Mouse (Mus musculus) forebrain, embryonic 12.5 days (tissue): ENCODE measurements at regions not wholly inside any gene's neighbourhood (a gene's known extent, or its start where the extent isn't known, plus 50 kb on each side); places are given as distances from the start of the nearest gene placed in this dataset.
A peak's percentile ranks its signal among the peaks of the same experiment; 100 is the strongest.

Source experiments
- ATAC-seq: fragments of 200-750 bp; cut with Nextera tagmentation; 2 replicates; pipeline ENCODE4 v1.8.0; 2017; ENCODE audit warnings: moderate TSS enrichment; ENCODE audit not compliant: low FRiP score
- H3K27ac ChIP-seq: fragments of 300-500 bp; sonication (generic); 2 replicates; pipeline ENCODE4 v1.5.1; 2016; ENCODE audit warnings: mild to moderate bottlenecking
- H3K27me3 ChIP-seq: fragments of 300-500 bp; sonication (generic); 2 replicates; pipeline ENCODE4 v1.6.1; 2016; ENCODE audit warnings: mild to moderate bottlenecking
- H3K36me3 ChIP-seq: fragments of 300-500 bp; sonication (generic); replicated peaks from 2 replicates; pipeline ENCODE4 v1.6.1; 2016; ENCODE audit warnings: mild to moderate bottlenecking
- H3K4me1 ChIP-seq: fragments of 300-500 bp; sonication (generic); 2 replicates; pipeline ENCODE4 v1.6.1; 2016
- H3K4me2 ChIP-seq: fragments of 300-500 bp; sonication (generic); 2 replicates; pipeline ENCODE4 v1.6.1; 2016; ENCODE audit warnings: mild to moderate bottlenecking, moderate library complexity
- H3K4me3 ChIP-seq: fragments of 300-500 bp; sonication (generic); replicated peaks from 2 replicates; pipeline ENCODE4 v1.5.1; 2016; ENCODE audit warnings: mild to moderate bottlenecking
- H3K9ac ChIP-seq: fragments of 300-500 bp; sonication (generic); 2 replicates; pipeline ENCODE4 v1.6.1; 2016; ENCODE audit warnings: mild to moderate bottlenecking
- H3K9me3 ChIP-seq: fragments of 300-500 bp; sonication (generic); 2 replicates; pipeline ENCODE4 v1.6.1; 2016
- WGBS: fragments of 180-500 bp; shearing (Covaris S2); methylation state at CpG from one replicate; pipeline ENCODE4 v1.1.7; 2016; 5-methylcytosine and 5-hydroxymethylcytosine counted together

DNA sequence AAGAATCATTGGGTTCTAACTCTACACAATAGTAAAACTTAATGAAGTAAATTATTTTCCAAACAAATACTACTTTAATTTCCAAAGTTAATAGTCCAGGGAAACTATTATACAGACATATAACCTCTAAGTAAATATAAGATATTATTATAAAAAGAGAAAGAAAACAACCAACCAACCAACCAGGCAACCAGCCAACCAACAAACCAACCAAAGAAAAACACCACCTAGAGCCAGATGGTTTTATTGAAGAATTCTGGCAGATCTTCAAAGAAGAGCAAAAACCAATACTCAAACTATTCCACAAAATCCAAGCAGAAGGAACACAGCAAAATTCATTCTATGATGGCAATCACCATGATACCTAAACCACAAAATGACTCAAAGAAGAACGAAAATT lies 1418.0 kb upstream of the Pabpc4l start:
- H3K36me3 ChIP-seq, result no peaks in the 10 kb centered on the region
- no peaks in the 10 kb centered on the region for H3K27me3 ChIP-seq
- no peak overlapping the region for H3K4me2 ChIP-seq
- H3K27ac ChIP-seq, result no peak overlapping the region
- H3K9me3 ChIP-seq, result no peaks in the 10 kb centered on the region
- ATAC-seq, result no peak
- H3K9ac ChIP-seq, result no peak overlapping the region
- 94% methylated on average over 1 of the region's 1 CpGs for WGBS
- no peak overlapping the region for H3K4me3 ChIP-seq
- H3K4me1 ChIP-seq, result no peaks in the 10 kb centered on the region

DNA sequence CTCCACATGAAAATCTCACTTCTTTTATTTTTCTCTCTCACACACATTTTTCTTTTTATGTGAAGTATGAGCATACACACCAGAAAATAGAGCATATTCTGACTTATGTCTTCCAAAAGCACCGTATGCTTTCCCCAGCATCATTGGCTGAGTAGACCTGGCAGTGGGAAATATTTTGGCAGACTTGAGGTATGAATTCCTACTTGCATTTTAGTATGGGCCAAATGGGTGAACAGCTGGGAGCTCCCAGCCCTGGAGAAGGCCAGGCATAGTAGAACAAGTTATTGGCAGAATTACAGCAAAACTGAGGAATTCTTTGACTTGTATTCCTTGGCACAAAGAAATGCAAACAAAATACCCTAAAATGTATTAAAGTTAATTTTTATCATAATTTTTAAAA lies 1415.6 kb upstream of the Pabpc4l start:
- ATAC-seq, result no peak
- 88% methylated on average over 1 of the region's 1 CpGs for WGBS
- no peaks in the 10 kb centered on the region for H3K36me3 ChIP-seq
- H3K27ac ChIP-seq, result no peak overlapping the region
- H3K4me1 ChIP-seq, result no peaks in the 10 kb centered on the region
- no peaks in the 10 kb centered on the region for H3K9me3 ChIP-seq
- no peaks in the 10 kb centered on the region for H3K27me3 ChIP-seq
- H3K4me3 ChIP-seq, result no peak overlapping the region
- no peak overlapping the region for H3K4me2 ChIP-seq
- no peak overlapping the region for H3K9ac ChIP-seq

- Histone ChIP-seq H3K27me3 (no peaks in the 10 kb centered on the region), H3K4me1 (no peaks in the 10 kb centered on the region), H3K36me3 (no peaks in the 10 kb centered on the region), H3K9ac (no peak overlapping the region), H3K4me3 (no peak overlapping the region), H3K4me2 (no peak overlapping the region), H3K9me3 (no peaks in the 10 kb centered on the region), H3K27ac (no peak overlapping the region)
- no peak for ATAC-seq
These were observed 1397.6 kb upstream of the Pabpc4l start for GRCm38 (mm10) chr3:47845613-47846012.

DNA sequence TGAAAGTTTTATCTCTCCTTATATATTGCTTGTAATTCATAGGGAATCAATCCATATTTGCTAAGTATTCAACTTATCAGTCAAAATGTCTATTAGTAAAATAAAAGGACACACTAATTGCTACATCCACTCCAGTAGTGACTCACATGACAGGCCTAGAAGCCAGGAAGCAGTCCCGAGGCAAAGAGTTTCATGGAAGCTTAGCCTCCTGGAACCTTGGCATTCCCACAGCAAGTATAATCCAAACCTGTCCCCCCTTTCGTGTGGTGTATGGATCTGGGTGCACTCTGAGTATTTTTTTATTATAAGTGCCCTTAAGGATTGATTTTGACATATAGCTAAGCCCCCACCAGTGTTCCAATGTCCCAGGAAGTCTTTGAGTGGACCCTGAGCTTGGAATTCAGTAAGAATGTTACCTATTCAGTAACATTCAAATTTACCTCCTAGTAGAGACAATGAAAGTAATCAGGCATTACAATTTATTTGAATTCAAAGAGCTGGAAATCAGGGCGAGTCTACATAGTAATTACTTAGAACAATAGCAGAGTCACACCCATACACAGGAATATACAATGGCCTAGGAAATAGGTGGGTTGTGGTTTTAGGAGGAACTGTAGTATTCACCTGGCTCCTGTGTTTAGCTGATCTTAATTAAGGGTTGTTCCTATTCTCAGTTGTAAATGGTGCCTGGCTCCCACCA lies 1388.7 kb upstream of the Pabpc4l start:
- WGBS, result 67% methylated on average over 3 of the region's 3 CpGs
- H3K27ac ChIP-seq, result no peak overlapping the region
- ATAC-seq, result no peak
- H3K4me1 ChIP-seq, result no peaks in the 10 kb centered on the region
- H3K4me2 ChIP-seq, result no peak overlapping the region
- no peaks in the 10 kb centered on the region for H3K36me3 ChIP-seq
- H3K9ac ChIP-seq, result no peak overlapping the region
- no peaks in the 10 kb centered on the region for H3K27me3 ChIP-seq
- no peaks in the 10 kb centered on the region for H3K9me3 ChIP-seq
- H3K4me3 ChIP-seq, result no peak overlapping the region

DNA sequence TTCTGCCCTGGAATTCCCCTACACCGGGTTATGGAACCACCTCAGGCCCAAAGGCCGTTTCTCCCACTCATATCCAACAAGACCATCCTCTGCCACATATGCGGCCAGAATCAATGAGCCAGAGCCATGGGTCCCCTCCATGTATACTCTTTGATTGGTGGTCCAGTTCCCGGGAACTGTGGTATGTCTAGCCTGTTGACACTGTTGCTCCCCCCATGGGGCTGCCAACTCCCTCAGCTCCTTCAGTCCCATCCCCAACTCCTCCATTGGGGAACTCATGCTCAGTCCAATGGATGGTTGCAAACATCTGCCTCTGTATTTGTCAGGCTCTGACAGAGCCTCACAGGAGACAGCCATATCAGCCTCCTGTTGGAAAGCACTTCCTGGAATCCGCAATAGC lies 1370.3 kb upstream of the Pabpc4l start:
- no peak for ATAC-seq
- H3K9me3 ChIP-seq, result 0 out of 2 replicates have a peak, but pooled peaks cover 4% of the 10 kb centered on the region
- 90% methylated on average over 5 of the region's 5 CpGs for WGBS
- no peaks in the 10 kb centered on the region for H3K27me3 ChIP-seq
- no peak overlapping the region for H3K4me2 ChIP-seq
- no peak overlapping the region for H3K9ac ChIP-seq
- no peak overlapping the region for H3K4me3 ChIP-seq
- H3K36me3 ChIP-seq, result no peaks in the 10 kb centered on the region
- no peak overlapping the region for H3K27ac ChIP-seq
- H3K4me1 ChIP-seq, result no peaks in the 10 kb centered on the region

DNA sequence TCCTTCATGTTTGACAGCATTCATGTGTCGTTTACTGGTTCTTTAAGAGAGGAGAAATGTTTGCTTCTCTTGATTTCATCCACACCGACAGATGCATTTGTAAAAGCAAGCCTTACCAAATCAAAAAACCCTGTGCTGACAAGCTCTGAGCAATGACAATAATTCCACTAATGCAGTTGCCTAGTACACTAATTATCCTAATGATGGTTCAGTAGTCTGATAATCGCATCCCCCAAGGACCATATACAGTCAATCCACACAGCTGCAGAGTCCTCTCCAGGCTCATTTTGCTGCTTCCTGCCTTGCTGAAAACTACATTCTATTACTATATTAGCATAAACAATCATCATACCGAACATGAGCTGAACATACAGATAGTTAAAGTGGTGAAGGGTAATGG lies 1369.5 kb upstream of the Pabpc4l start:
- H3K4me2 ChIP-seq, result no peak overlapping the region
- H3K9me3 ChIP-seq, result 0 out of 2 replicates have a peak, but pooled peaks cover 4% of the 10 kb centered on the region
- no peak overlapping the region for H3K27ac ChIP-seq
- no peaks in the 10 kb centered on the region for H3K27me3 ChIP-seq
- H3K4me3 ChIP-seq, result no peak overlapping the region
- 71% methylated on average over 4 of the region's 4 CpGs for WGBS
- ATAC-seq, result peak; percentile 60; the same call in 1 of the 2 replicates
- H3K4me1 ChIP-seq, result no peaks in the 10 kb centered on the region
- no peak overlapping the region for H3K9ac ChIP-seq
- no peaks in the 10 kb centered on the region for H3K36me3 ChIP-seq
